Comparison of ENCODE assay signal across 10 mouse cellular contexts in the genomic region with DNA sequence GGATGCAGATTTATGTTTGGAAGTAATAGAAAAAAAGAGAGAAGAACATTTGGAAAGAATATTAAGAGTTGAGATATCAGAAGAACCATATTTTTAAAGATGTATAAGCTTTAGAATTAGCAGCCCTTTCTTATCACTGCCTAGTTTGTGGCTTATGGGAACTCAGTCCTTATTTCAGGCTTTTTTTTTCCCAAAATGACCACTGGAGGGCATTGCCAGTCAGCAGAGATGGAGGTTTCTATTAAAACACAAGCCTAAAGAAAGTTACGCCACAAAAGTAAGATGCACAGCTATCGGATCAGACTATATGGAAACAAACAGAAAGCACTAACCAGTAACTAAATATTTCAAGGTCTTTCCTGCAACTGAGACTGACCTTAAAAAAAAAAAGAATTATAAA.
DNase-seq lines count a peak whose midpoint lies in the region; ATAC-seq and TF ChIP-seq lines count a peak whose summit lies in the region.
"Had no signal": no experiment of that assay in that cellular context is flagged by ENCODE, and none has a peak within 500 bp of the region (broad histone marks: within the 10 kb centered on the region; RNA-seq: fewer than 3 reads in every experiment).

No protein-coding gene starts in this region.

- 53% methylated on average over 2 of the region's 2 CpGs for WGBS in forebrain, postnatal 0 days
- WGBS in forebrain, embryonic 10.5 days = 91% methylated on average over 2 of the region's 2 CpGs

- TF ChIP-seq RAD21 in MEL (IDR thresholded peaks at IDR 0.05; ENCODE audit: low read depth, low read length) = peak; percentile 34

- no peak for TF ChIP-seq EP300 in MEL (IDR thresholded peaks at IDR 0.05; ENCODE audit: low read depth in 1 of 2, low read length in 2 of 2)

- 0 out of 2 replicates have a peak, but pooled peaks have one; percentile 42 for ATAC-seq in forebrain, postnatal 0 days

- H3K36me3 ChIP-seq in forebrain, postnatal 0 days (ENCODE audit: insufficient read depth) = no peaks in the 10 kb centered on the region
- no peaks in the 10 kb centered on the region for H3K36me3 ChIP-seq in forebrain, embryonic 10.5 days (replicated peaks)
- no peaks in the 10 kb centered on the region for H3K36me3 ChIP-seq in MEL (ENCODE audit: control insufficient read depth in 1 of 2, insufficient read depth in 2 of 2, low read length in 2 of 2)
- H3K36me3 ChIP-seq: liver, embryonic 15.5 days had no signal

- H3K27ac ChIP-seq in forebrain, postnatal 0 days (ENCODE audit: low read depth, low read length) = no peak overlapping the region
- no peak overlapping the region for H3K27ac ChIP-seq in forebrain, embryonic 10.5 days
- H3K27ac ChIP-seq in left cerebral cortex, adult 2 months = no peak overlapping the region
- H3K27ac ChIP-seq in MEL (ENCODE audit: control insufficient read depth, low read depth, low read length) = no peak overlapping the region
- H3K27ac ChIP-seq: liver, embryonic 15.5 days had no signal

- no peak overlapping the region for H3K9ac ChIP-seq in forebrain, postnatal 0 days
- H3K9ac ChIP-seq in MEL (ENCODE audit: control insufficient read depth, low read depth, low read length, poor library complexity, severe bottlenecking) = no peak overlapping the region
- H3K9ac ChIP-seq: liver, embryonic 15.5 days had no signal

- H3K4me1 ChIP-seq in forebrain, postnatal 0 days (ENCODE audit: insufficient read depth) = no peaks in the 10 kb centered on the region
- no peaks in the 10 kb centered on the region for H3K4me1 ChIP-seq in forebrain, embryonic 10.5 days
- no peaks in the 10 kb centered on the region for H3K4me1 ChIP-seq in MEL (ENCODE audit: control insufficient read depth in 1 of 2, insufficient read depth in 2 of 2, low read length in 2 of 2)
- H3K4me1 ChIP-seq: liver, embryonic 15.5 days had no signal

- no peaks in the 10 kb centered on the region for H3K27me3 ChIP-seq in forebrain, postnatal 0 days (ENCODE audit: insufficient read depth, low read length)
- no peaks in the 10 kb centered on the region for H3K27me3 ChIP-seq in forebrain, embryonic 10.5 days (ENCODE audit: poor library complexity, severe bottlenecking)
- no peaks in the 10 kb centered on the region; a peak in 1 of 4 replicates for H3K27me3 ChIP-seq in MEL (ENCODE audit: control insufficient read depth in 1 of 2, insufficient read depth in 2 of 2, low read length in 2 of 2)
- H3K27me3 ChIP-seq: liver, embryonic 15.5 days had no signal

- DNase-seq in forebrain, postnatal 0 days = peak; percentile 52
- DNase-seq in forebrain, embryonic 10.5 days (ENCODE audit: extremely low spot score, low spot score) = no peak
- no peak for DNase-seq in left cerebral cortex, adult 2 months (ENCODE audit: extremely low spot score in 1 of 2, low spot score in 2 of 2)
- DNase-seq in left cerebral cortex, postnatal 4 days = no peak
- DNase-seq in MEL (ENCODE audit: low read depth, low spot score) = peak; percentile 21
- peak; percentile 11 for DNase-seq in forelimb bud, embryonic 11.5 days (ENCODE audit: low read depth, low spot score)
- no peak for DNase-seq in thymus, postnatal 0 days (ENCODE audit: low spot score)
- DNase-seq in right cerebral cortex, postnatal 14 days = no peak
- DNase-seq: right cerebral cortex, postnatal 4 days had no signal

- no peaks in the 10 kb centered on the region for H3K79me2 ChIP-seq in MEL (ENCODE audit: control insufficient read depth, insufficient read depth, low read length, poor library complexity)

- peak; percentile 67 for TF ChIP-seq CTCF in forebrain, postnatal 0 days (IDR thresholded peaks at IDR 0.05; ENCODE audit: low read depth)
- peak; percentile 64 for TF ChIP-seq CTCF in left cerebral cortex, adult 2 months (IDR thresholded peaks at IDR 0.05)
- TF ChIP-seq CTCF in MEL (IDR thresholded peaks at IDR 0.05 in 2 of 3, conservative IDR thresholded peaks at IDR 0.05 in 1 of 3; ENCODE audit: control insufficient read depth in 1 of 3, insufficient read depth in 1 of 3, low read depth in 2 of 3, low read length in 3 of 3, poor library complexity in 1 of 3, severe bottlenecking in 1 of 3) = peak in 1 of 3 experiments; percentile 50; a peak in 2 of 6 replicates

- intact Hi-C loops in left cerebral cortex, adult 2 months (cut with DNase I) = loop anchor here (2.0 to 10.0 kb wide), 4 partner anchors 122 to 675 kb away; no protein-coding TSS in a partner anchor
- intact Hi-C loops in left cerebral cortex, postnatal 4 days (cut with DNase I) = loop anchor here (10.0 kb wide), 3 partner anchors 202 to 548 kb away; no protein-coding TSS in a partner anchor

- no peak overlapping the region for H3K4me3 ChIP-seq in forebrain, postnatal 0 days (ENCODE audit: low read depth, low read length)
- no peak overlapping the region for H3K4me3 ChIP-seq in forebrain, embryonic 10.5 days
- H3K4me3 ChIP-seq in left cerebral cortex, adult 2 months = no peak overlapping the region
- no peak overlapping the region for H3K4me3 ChIP-seq in MEL (ENCODE audit: control insufficient read depth in 1 of 2, insufficient read depth in 1 of 2, low read depth in 2 of 2, low read length in 2 of 2)
- H3K4me3 ChIP-seq: liver, embryonic 15.5 days had no signal

- H3K4me2 ChIP-seq in forebrain, postnatal 0 days (ENCODE audit: low read depth) = no peak overlapping the region
- H3K4me2 ChIP-seq: liver, embryonic 15.5 days had no signal

- no peak for TF ChIP-seq POLR2A in MEL (IDR thresholded peaks at IDR 0.05; ENCODE audit: control insufficient read depth in 1 of 2, insufficient read depth in 1 of 2, low read depth in 1 of 2, low read length in 2 of 2, poor library complexity in 1 of 2)

- no peaks in the 10 kb centered on the region for H3K9me3 ChIP-seq in forebrain, postnatal 0 days (ENCODE audit: low read length)
- H3K9me3 ChIP-seq in forebrain, embryonic 10.5 days = no peaks in the 10 kb centered on the region
- no peaks in the 10 kb centered on the region for H3K9me3 ChIP-seq in MEL (replicated peaks; ENCODE audit: insufficient read depth, low read length)
- H3K9me3 ChIP-seq: liver, embryonic 15.5 days had no signal

TF ChIP-seq in MEL, 35 proteins besides CTCF, POLR2A, EP300 and RAD21:
- TF ChIP-seq UBTF (IDR thresholded peaks at IDR 0.05; ENCODE audit: borderline replicate concordance, insufficient read depth, low read depth, low read length) (no peak), ZC3H11A (IDR thresholded peaks at IDR 0.05; ENCODE audit: low read depth, low read length) (0 out of 2 replicates have a peak, but pooled peaks have one; percentile 2), SMC3 (IDR thresholded peaks at IDR 0.05; ENCODE audit: low read depth, low read length) (peak; percentile 69)

Comparison
In these comparisons a context has a peak if more than half of its experiments do, and no peak if none do; other contexts are left out.
1. DNase-seq: peak in forebrain, postnatal 0 days (single experiment), MEL (single experiment) and forelimb bud, embryonic 11.5 days (single experiment); none in forebrain, embryonic 10.5 days (single experiment), left cerebral cortex, adult 2 months (0 of 2), left cerebral cortex, postnatal 4 days (single experiment), thymus, postnatal 0 days (single experiment) and right cerebral cortex, postnatal 14 days (single experiment).